8 mouse cellular contexts compared by ENCODE assay signal in genomic region chr7:113208388-113208753, GRCm38 (mm10). TPM values are rescaled to one million over a fixed set of nuclear protein-coding genes. Genes with fewer than 3 reads are reported as not detected.
DNase-seq lines count a peak whose midpoint lies in the region; ATAC-seq and TF ChIP-seq lines count a peak whose summit lies in the region.

No protein-coding gene starts in this region.

- peaks cover 12% of the 10 kb centered on the region for H3K4me1 ChIP-seq in cerebellum, adult 2 months (ENCODE audit: control insufficient read depth, insufficient read depth, low read length)
- peaks cover 12% of the 10 kb centered on the region; the same call in 1 of the 2 replicates for H3K4me1 ChIP-seq in lung, postnatal 0 days (ENCODE audit: insufficient read depth, low read depth, low read length)
- H3K4me1 ChIP-seq in limb, embryonic 11.5 days (ENCODE audit: control insufficient read depth, insufficient read depth, low read length): peaks cover 4% of the 10 kb centered on the region; the same call in 1 of the 2 replicates
- peaks cover 15% of the 10 kb centered on the region for H3K4me1 ChIP-seq in small intestine, adult 2 months (ENCODE audit: control insufficient read depth, insufficient read depth, insufficient read length, low read length)

- no peak for DNase-seq in cerebellum, adult 2 months
- DNase-seq in cerebellum, adult 18-20 months: no peak
- DNase-seq in lung, postnatal 0 days (ENCODE audit: low spot score): no peak
- no peak for DNase-seq in lung, adult 18-20 months
- no peak for DNase-seq in limb, embryonic 11.5 days (ENCODE audit: low spot score)
- DNase-seq in adrenal gland, postnatal 10 days: no peak
- no peak for DNase-seq in frontal cortex, postnatal 25 days (ENCODE audit: low spot score in 2 of 2)

- H3K27ac ChIP-seq in cerebellum, adult 2 months (ENCODE audit: insufficient read depth, low read length): no peak overlapping the region; the same call in 1 of the 2 replicates
- no peak overlapping the region for H3K27ac ChIP-seq in lung, postnatal 0 days (ENCODE audit: low read length)
- no peak overlapping the region for H3K27ac ChIP-seq in limb, embryonic 11.5 days (replicated peaks; ENCODE audit: low read depth, low read length)
- no peak overlapping the region for H3K27ac ChIP-seq in small intestine, adult 2 months (ENCODE audit: insufficient read depth, low read depth, low read length)

- peak overlapping the region; percentile 82 for H3K4me2 ChIP-seq in lung, postnatal 0 days (replicated peaks; ENCODE audit: low read depth, low read length)
- peak overlapping the region; percentile 83 for H3K4me2 ChIP-seq in limb, embryonic 11.5 days (ENCODE audit: low read depth, severe bottlenecking)

- TF ChIP-seq EP300 in lung, postnatal 0 days (IDR thresholded peaks at IDR 0.05): no peak

- no peaks in the 10 kb centered on the region for H3K9me3 ChIP-seq in lung, postnatal 0 days (ENCODE audit: low read length)
- no peaks in the 10 kb centered on the region for H3K9me3 ChIP-seq in limb, embryonic 11.5 days (ENCODE audit: control insufficient read depth, low read length)

- peak overlapping the region; percentile 70 for H3K9ac ChIP-seq in lung, postnatal 0 days (replicated peaks; ENCODE audit: low read depth)
- H3K9ac ChIP-seq in limb, embryonic 11.5 days (ENCODE audit: low read length): no peak overlapping the region; the same call in 1 of the 2 replicates

- 4% methylated on average over 19 of the region's 19 CpGs for WGBS in cerebellum, adult 2 months
- WGBS in lung, postnatal 0 days: 5% methylated on average over 19 of the region's 19 CpGs
- 3% methylated on average over 19 of the region's 19 CpGs for WGBS in limb, embryonic 11.5 days
- WGBS in small intestine, adult 2 months: 4% methylated on average over 19 of the region's 19 CpGs

- no peak for TF ChIP-seq POLR2A in cerebellum, adult 2 months (IDR thresholded peaks at IDR 0.05; ENCODE audit: borderline replicate concordance, insufficient read depth, low read length)
- no peak for TF ChIP-seq POLR2A in small intestine, adult 2 months (IDR thresholded peaks at IDR 0.05; ENCODE audit: low read depth, low read length)

- H3K36me3 ChIP-seq in lung, postnatal 0 days (ENCODE audit: insufficient read depth, low read length): no peaks in the 10 kb centered on the region
- no peaks in the 10 kb centered on the region for H3K36me3 ChIP-seq in limb, embryonic 11.5 days (ENCODE audit: control insufficient read depth, insufficient read depth, low read length)
- no peaks in the 10 kb centered on the region for H3K36me3 ChIP-seq in small intestine, adult 2 months (ENCODE audit: control insufficient read depth, insufficient read depth, low read length)

- TF ChIP-seq CTCF in cerebellum, adult 2 months (IDR thresholded peaks at IDR 0.05; ENCODE audit: borderline replicate concordance, insufficient read depth, low read depth, low read length): no peak
- no peak for TF ChIP-seq CTCF in lung, postnatal 0 days (IDR thresholded peaks at IDR 0.05)
- no peak for TF ChIP-seq CTCF in small intestine, adult 2 months (IDR thresholded peaks at IDR 0.05; ENCODE audit: extremely low read depth, insufficient read length, insufficient replicate concordance, low read depth, low read length)

- H3K4me3 ChIP-seq in cerebellum, adult 2 months (replicated peaks; ENCODE audit: insufficient read depth, low read depth, low read length): peak overlapping the region; percentile 91
- peak overlapping the region; percentile 94 for H3K4me3 ChIP-seq in lung, postnatal 0 days (ENCODE audit: low read depth, low read length)
- H3K4me3 ChIP-seq in limb, embryonic 11.5 days (ENCODE audit: low read depth, low read length): peak overlapping the region; percentile 73
- H3K4me3 ChIP-seq in small intestine, adult 2 months (ENCODE audit: low read depth, low read length): peak overlapping the region; percentile 95

- H3K27me3 ChIP-seq in cerebellum, adult 2 months (ENCODE audit: control insufficient read depth, insufficient read depth, low read length): no peaks in the 10 kb centered on the region
- no peaks in the 10 kb centered on the region for H3K27me3 ChIP-seq in lung, postnatal 0 days (replicated peaks; ENCODE audit: insufficient read depth, low read length)
- peaks cover 42% of the 10 kb centered on the region for H3K27me3 ChIP-seq in limb, embryonic 11.5 days (ENCODE audit: control insufficient read depth, insufficient read depth, low read length)
- no peaks in the 10 kb centered on the region for H3K27me3 ChIP-seq in small intestine, adult 2 months (ENCODE audit: control insufficient read depth, insufficient read depth, low read length)

- no peak for ATAC-seq in lung, postnatal 0 days
- no peak for ATAC-seq in limb, embryonic 11.5 days (ENCODE audit: insufficient number of reproducible peaks, low FRiP score, low TSS enrichment, low read depth)

RNA-seq across cellular contexts. Expression of gene Arntl, which starts 1.1 kb away (rescaled TPM):
- polyA plus RNA-seq in cerebellum, adult 2 months (2012; rRNA removed): 28.4 and 34.8 TPM in 2 replicates
- 12.7 and 13.4 TPM in 2 replicates for polyA plus RNA-seq in lung, postnatal 0 days (2015; fragmentation: Nextera tagmentation; extraction: Ambion mirVana)
- polyA plus RNA-seq in limb, embryonic 11.5 days (2014; fragmentation: Nextera tagmentation; extraction: Ambion mirVana): 8.6 and 9.0 TPM in 2 replicates
- 4.2 and 11.0 TPM in 2 replicates for polyA plus RNA-seq in small intestine, adult 2 months (2012; rRNA removed)
- 10 to 100 TPM; 22.9 to 25.7 TPM for total RNA-seq in adrenal gland, postnatal 10 days (2021)
